Mouse (Mus musculus) hindbrain, embryonic 14.5 days (tissue): ENCODE results near the gene Kcnc1. TPM values are rescaled to one million over a fixed set of nuclear protein-coding genes. Genes with fewer than 3 reads are reported as not detected.

Experiments
- ATAC-seq: fragments of 200-750 bp; cut with Nextera tagmentation; 2 replicates; pipeline ENCODE4 v1.8.0; 2017; ENCODE audit warnings: moderate number of reproducible peaks, mild to moderate bottlenecking, moderate TSS enrichment, moderate library complexity; ENCODE audit not compliant: low FRiP score
- DNase-seq: peaks from one replicate; pipeline ENCODE4 v3.0.0-alpha.2; 2015; ENCODE audit warnings: low spot score
- H3K27ac ChIP-seq: fragments of 300-500 bp; sonication (generic); 2 replicates; pipeline ENCODE4 v1.5.1; 2014; ENCODE audit warnings: mild to moderate bottlenecking, moderate library complexity
- H3K27me3 ChIP-seq: fragments of 300-500 bp; sonication (generic); 2 replicates; pipeline ENCODE4 v1.6.1; 2014; ENCODE audit warnings: mild to moderate bottlenecking, low read length, mixed read lengths; ENCODE audit not compliant: control insufficient read depth, insufficient read depth
- H3K36me3 ChIP-seq: fragments of 300-500 bp; sonication (generic); replicated peaks from 2 replicates; pipeline ENCODE4 v1.6.1; 2014; ENCODE audit not compliant: control insufficient read depth, insufficient read depth
- H3K4me1 ChIP-seq: fragments of 300-500 bp; sonication (generic); replicated peaks from 2 replicates; pipeline ENCODE4 v1.6.1; 2014; ENCODE audit warnings: antibody characterized with exemption, low read length, mixed read lengths; ENCODE audit not compliant: control insufficient read depth, insufficient read depth
- H3K4me2 ChIP-seq: fragments of 300-500 bp; sonication (generic); replicated peaks from 2 replicates; pipeline ENCODE4 v1.6.1; 2014; ENCODE audit warnings: mild to moderate bottlenecking, moderate library complexity
- H3K4me3 ChIP-seq: fragments of 300-500 bp; sonication (generic); replicated peaks from 2 replicates; pipeline ENCODE4 v1.5.1; 2014; ENCODE audit warnings: mild to moderate bottlenecking, low read length
- H3K9ac ChIP-seq: fragments of 300-500 bp; sonication (generic); 2 replicates; pipeline ENCODE4 v1.6.1; 2014
- H3K9me3 ChIP-seq: fragments of 300-500 bp; sonication (generic); 2 replicates; pipeline ENCODE4 v1.6.1; 2016; ENCODE audit warnings: low read length; ENCODE audit not compliant: control insufficient read depth
- WGBS: fragments of 180-500 bp; shearing (Covaris S2); extraction: QIAGEN DNeasy Blood & Tissue Kit; methylation state at CpG from one replicate; pipeline ENCODE4 v1.1.7; 2014; 5-methylcytosine and 5-hydroxymethylcytosine counted together
- polyA plus RNA-seq: library from polyadenylated mRNA; unstranded; fragments of >200 nt; fragmentation: Nextera tagmentation; extraction: Ambion mirVana; gene quantifications from 2 replicates; pipeline ENCODE4 v1.2.1, GENCODE M21; 2014

Kcnc1 gene
- 16.6 and 20.8 TPM in 2 replicates for polyA plus RNA-seq

DNA sequence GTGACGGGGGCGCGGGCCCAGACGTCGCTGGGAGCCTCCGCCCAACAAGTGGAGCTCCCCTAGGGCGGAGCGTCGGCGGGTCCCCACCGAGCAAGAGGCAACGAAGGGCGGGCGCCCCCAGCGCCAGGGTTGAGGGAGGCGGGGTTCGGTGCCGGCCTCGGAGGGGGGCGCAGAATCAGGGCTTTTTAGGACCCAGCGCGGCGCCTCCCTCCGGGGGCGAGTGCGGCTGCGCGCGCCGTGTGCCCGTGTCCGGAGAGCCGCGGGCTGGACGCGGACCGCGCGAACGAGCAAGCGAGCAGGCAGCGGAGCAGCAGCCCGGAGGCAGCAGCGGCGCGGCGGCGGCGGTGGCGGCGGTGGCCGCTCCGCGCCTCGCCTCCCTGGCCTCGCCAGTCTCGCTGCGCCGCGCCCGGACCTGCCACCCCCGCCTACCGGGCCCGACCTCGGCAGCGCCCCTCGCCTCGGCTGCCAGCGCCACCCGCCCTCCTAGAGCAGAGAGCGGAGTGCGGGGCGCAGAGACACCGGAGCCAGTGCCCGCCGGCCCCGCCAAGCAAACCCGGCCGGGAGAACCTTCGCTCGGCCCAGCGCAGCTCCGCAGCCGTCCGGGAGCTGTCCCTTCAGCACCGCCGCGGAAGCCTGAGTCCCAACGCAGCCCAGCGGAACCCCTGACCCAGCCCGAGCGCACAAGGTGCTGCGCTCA is at the start of gene Kcnc1:
Kcnc1 (plus strand) TSS at position 267 of the 697 bp plus-strand sequence.
- Histone ChIP-seq H3K27ac (peak within 1 kb of the TSS; percentile 84), H3K9me3 (no peaks in the 10 kb centered on the region), H3K27me3 (peaks cover 27% of the 10 kb centered on the region), H3K9ac (peak within 1 kb of the TSS; percentile 96), H3K36me3 (0 out of 2 replicates have a peak, but pooled peaks cover 3% of the 10 kb centered on the region), H3K4me1 (peaks cover 36% of the 10 kb centered on the region), H3K4me2 (peak within 1 kb of the TSS; percentile 72), H3K4me3 (peak within 1 kb of the TSS; percentile 84)
- WGBS, result under 1% methylated on average over 65 of the region's 93 CpGs
- ATAC-seq (peak; percentile 76), DNase-seq (peak; percentile 80)

- WGBS, result 80% methylated on average over 4 of the region's 4 CpGs
- no peak overlapping the region for H3K9ac ChIP-seq
These were observed 48.6 kb upstream of the Kcnc1 start for GRCm38 (mm10) chr7:46347692-46348091.

GRCm38 (mm10) chr7:46348813-46349212 is 47.5 kb upstream of the Kcnc1 start:
- ATAC-seq, result no peak
- WGBS, result under 1% methylated on average over 31 of the region's 36 CpGs

More at GRCm38 (mm10) chr7:46347692-46348091, 48.6 kb upstream of the Kcnc1 start:
- no peak overlapping the region for H3K4me3 ChIP-seq
- no peak for ATAC-seq
- H3K9me3 ChIP-seq, result no peaks in the 10 kb centered on the region
- no peak overlapping the region for H3K4me2 ChIP-seq
- no peak overlapping the region for H3K27ac ChIP-seq
- H3K27me3 ChIP-seq, result peaks cover 27% of the 10 kb centered on the region
- H3K4me1 ChIP-seq, result no peaks in the 10 kb centered on the region
- no peak for DNase-seq
- no peaks in the 10 kb centered on the region for H3K36me3 ChIP-seq

GRCm38 (mm10) chr7:46350119-46350702 is 46.1 kb upstream of the Kcnc1 start:
- Histone ChIP-seq H3K9ac (no peak overlapping the region), H3K4me2 (no peak overlapping the region), H3K36me3 (no peaks in the 10 kb centered on the region), H3K4me1 (no peaks in the 10 kb centered on the region), H3K4me3 (no peak overlapping the region), H3K27me3 (peaks cover 27% of the 10 kb centered on the region), H3K9me3 (no peaks in the 10 kb centered on the region), H3K27ac (no peak overlapping the region)
- WGBS, result 56% methylated on average over 9 of the region's 9 CpGs
- DNase-seq (no peak), ATAC-seq (no peak)

More at GRCm38 (mm10) chr7:46348813-46349212, 47.5 kb upstream of the Kcnc1 start:
- Histone ChIP-seq H3K27ac (no peak overlapping the region), H3K9ac (peak overlapping the region; percentile 37; the same call in 1 of the 2 replicates), H3K4me3 (peak overlapping the region; percentile 22), H3K4me1 (no peaks in the 10 kb centered on the region), H3K4me2 (peak overlapping the region; percentile 52), H3K36me3 (no peaks in the 10 kb centered on the region), H3K9me3 (no peaks in the 10 kb centered on the region), H3K27me3 (peaks cover 27% of the 10 kb centered on the region)
- peak; percentile 29 for DNase-seq

- Histone ChIP-seq H3K9ac (no peak overlapping the region), H3K4me3 (no peak overlapping the region), H3K27ac (no peak overlapping the region), H3K4me2 (no peak overlapping the region), H3K36me3 (no peaks in the 10 kb centered on the region), H3K9me3 (no peaks in the 10 kb centered on the region), H3K27me3 (peaks cover 25% of the 10 kb centered on the region), H3K4me1 (no peaks in the 10 kb centered on the region)
- ATAC-seq, result no peak
- DNase-seq, result no peak
- 68% methylated on average over 2 of the region's 2 CpGs for WGBS
These were observed 43.5 kb upstream of the Kcnc1 start for GRCm38 (mm10) chr7:46352748-46353147.

DNA sequence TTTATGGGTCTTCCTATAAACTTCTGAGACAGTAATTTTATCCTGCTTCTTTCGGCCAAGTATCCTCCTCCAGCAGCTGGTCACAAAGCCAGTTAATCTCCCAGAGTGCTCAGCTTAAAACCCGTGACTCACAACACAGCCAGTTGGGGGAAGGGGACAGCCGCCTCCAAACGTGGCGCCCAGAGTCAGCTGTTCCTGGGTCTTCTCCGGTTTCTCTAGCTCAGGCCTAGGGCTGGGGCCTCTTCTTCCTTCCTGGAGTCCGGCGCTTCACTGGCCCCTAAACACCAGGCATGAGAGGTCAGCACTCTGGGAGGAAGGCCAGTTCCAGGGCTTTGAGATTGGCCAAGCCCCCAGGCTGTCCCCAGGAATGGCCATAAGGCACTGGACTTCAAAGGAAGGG is 43.1 kb upstream of the Kcnc1 start:
- DNase-seq (no peak), ATAC-seq (no peak)
- Histone ChIP-seq H3K4me3 (no peak overlapping the region), H3K4me1 (no peaks in the 10 kb centered on the region), H3K4me2 (no peak overlapping the region), H3K9ac (no peak overlapping the region), H3K36me3 (no peaks in the 10 kb centered on the region), H3K9me3 (no peaks in the 10 kb centered on the region), H3K27ac (no peak overlapping the region), H3K27me3 (peaks cover 20% of the 10 kb centered on the region)
- WGBS, result 79% methylated on average over 8 of the region's 8 CpGs

DNA sequence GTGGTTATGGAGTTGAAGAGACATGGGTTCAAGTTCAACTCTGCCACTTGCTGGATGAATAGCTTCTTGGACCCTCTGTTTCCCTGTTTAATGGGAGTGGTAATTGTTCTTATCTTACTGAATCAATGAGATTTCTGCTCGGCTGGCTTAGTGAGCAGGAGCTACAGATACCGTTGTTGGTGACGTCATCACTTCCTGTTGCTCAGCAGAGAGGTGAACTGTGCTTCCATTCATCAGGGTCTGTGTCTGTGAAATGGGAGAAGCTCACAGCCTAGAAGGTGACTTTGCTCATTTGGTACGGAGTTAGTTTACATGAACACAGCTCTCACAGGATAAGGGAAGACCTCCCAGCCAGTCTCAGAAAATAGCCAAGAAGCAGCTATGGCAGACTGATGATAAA is 42.4 kb upstream of the Kcnc1 start:
- Histone ChIP-seq H3K27ac (no peak overlapping the region), H3K4me1 (no peaks in the 10 kb centered on the region), H3K27me3 (peaks cover 14% of the 10 kb centered on the region), H3K4me2 (no peak overlapping the region), H3K36me3 (no peaks in the 10 kb centered on the region), H3K4me3 (no peak overlapping the region), H3K9me3 (no peaks in the 10 kb centered on the region), H3K9ac (no peak overlapping the region)
- ATAC-seq, result no peak
- 83% methylated on average over 4 of the region's 4 CpGs for WGBS
- no peak for DNase-seq

DNA sequence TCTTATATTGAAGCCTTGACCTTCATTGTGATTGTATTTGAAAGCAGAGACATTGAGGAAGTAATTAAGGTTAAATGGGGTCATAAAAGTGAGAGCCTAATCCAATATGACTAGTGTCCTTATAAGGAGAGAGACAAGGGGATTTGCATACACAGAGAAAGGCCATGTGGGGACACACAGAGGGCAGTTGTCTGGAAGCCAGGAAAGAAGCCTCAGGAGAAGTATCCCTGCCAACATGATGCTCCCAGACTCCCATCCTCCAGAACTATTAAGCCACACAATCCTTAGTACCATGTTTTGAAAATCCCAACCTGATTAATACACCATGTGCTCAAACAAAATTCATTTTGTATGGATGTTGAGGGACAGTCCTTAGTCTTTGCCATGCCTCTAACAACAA is 34.5 kb upstream of the Kcnc1 start:
- no peak overlapping the region for H3K27ac ChIP-seq
- DNase-seq, result no peak
- H3K9me3 ChIP-seq, result no peaks in the 10 kb centered on the region
- H3K4me1 ChIP-seq, result no peaks in the 10 kb centered on the region
- H3K4me2 ChIP-seq, result no peak overlapping the region
- no peak overlapping the region for H3K4me3 ChIP-seq
- H3K36me3 ChIP-seq, result no peaks in the 10 kb centered on the region
- ATAC-seq, result no peak
- no peak overlapping the region for H3K9ac ChIP-seq
- no peaks in the 10 kb centered on the region for H3K27me3 ChIP-seq

- Histone ChIP-seq H3K36me3 (no peaks in the 10 kb centered on the region), H3K27me3 (no peaks in the 10 kb centered on the region), H3K9me3 (no peaks in the 10 kb centered on the region), H3K27ac (no peak overlapping the region), H3K4me2 (no peak overlapping the region), H3K9ac (no peak overlapping the region), H3K4me1 (no peaks in the 10 kb centered on the region), H3K4me3 (no peak overlapping the region)
- 49% methylated on average over 5 of the region's 5 CpGs for WGBS
- ATAC-seq (no peak), DNase-seq (no peak)
These were observed 32.1 kb upstream of the Kcnc1 start for GRCm38 (mm10) chr7:46364154-46364553.
